Mouse (Mus musculus): ENCODE measurements around the gene Myo10. TPM values are rescaled to one million over a fixed set of nuclear protein-coding genes. Genes with fewer than 3 reads are reported as not detected.

The Myo10 gene
- polyA plus RNA-seq, 1 experiment from 2014 or later = 32.5 TPM

- 87% methylated on average over 20 of the region's 20 CpGs for WGBS
- Histone ChIP-seq H3K4me1 (replicated peaks; ENCODE audit: control insufficient read depth, insufficient read depth, low read length) (no peaks in the 10 kb centered on the region), H3K4me2 (ENCODE audit: low read length) (no peak overlapping the region), H3K4me3 (ENCODE audit: low read depth, low read length) (no peak overlapping the region), H3K9ac (ENCODE audit: low read length) (no peak overlapping the region), H3K36me3 (ENCODE audit: control insufficient read depth, insufficient read depth, low read length) (peaks cover 93% of the 10 kb centered on the region), H3K27me3 (replicated peaks; ENCODE audit: control insufficient read depth, insufficient read depth, low read length) (no peaks in the 10 kb centered on the region), H3K9me3 (ENCODE audit: control insufficient read depth, low read length) (no peaks in the 10 kb centered on the region), H3K27ac (ENCODE audit: low read depth) (no peak overlapping the region)
- no peak for DNase-seq (ENCODE audit: low spot score)
- no peak for ATAC-seq (replicated peaks; ENCODE audit: low FRiP score, low TSS enrichment, low read depth)
These were observed 186.5 kb downstream of the Myo10 start for GRCm38 (mm10) chr15:25808677-25809460.

DNA sequence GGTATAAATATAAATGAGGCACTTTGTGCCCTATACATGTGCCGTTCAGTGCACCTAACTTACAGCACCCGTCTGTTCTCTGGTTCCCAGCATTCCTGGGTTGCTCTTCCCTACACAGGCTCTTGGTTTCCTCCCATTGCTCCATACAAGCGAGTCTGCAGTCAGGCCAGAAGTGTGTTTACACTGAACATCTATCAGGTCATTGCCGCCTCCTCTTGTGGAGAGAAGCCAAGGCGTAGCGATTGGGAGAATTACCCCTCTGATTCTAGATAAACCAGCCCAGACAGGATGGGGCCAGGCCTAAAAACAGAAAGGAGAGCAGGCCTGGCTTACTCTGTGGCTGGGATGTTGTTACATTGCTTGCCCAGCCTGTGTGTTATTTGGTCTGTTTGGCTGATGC, 187.3 kb downstream of the Myo10 start:
- Histone ChIP-seq H3K9ac (ENCODE audit: low read length) (no peak overlapping the region), H3K4me2 (ENCODE audit: low read length) (no peak overlapping the region), H3K27me3 (replicated peaks; ENCODE audit: control insufficient read depth, insufficient read depth, low read length) (no peaks in the 10 kb centered on the region), H3K9me3 (ENCODE audit: control insufficient read depth, low read length) (no peaks in the 10 kb centered on the region), H3K4me3 (ENCODE audit: low read depth, low read length) (no peak overlapping the region), H3K36me3 (ENCODE audit: control insufficient read depth, insufficient read depth, low read length) (peaks cover 91% of the 10 kb centered on the region), H3K27ac (ENCODE audit: low read depth) (no peak overlapping the region), H3K4me1 (replicated peaks; ENCODE audit: control insufficient read depth, insufficient read depth, low read length) (no peaks in the 10 kb centered on the region)
- ATAC-seq (replicated peaks; ENCODE audit: low FRiP score, low TSS enrichment, low read depth) = no peak
- 72% methylated on average over 6 of the region's 6 CpGs for WGBS
- DNase-seq (ENCODE audit: low spot score) = no peak

GRCm38 (mm10) chr15:25811834-25812250, 189.5 kb downstream of the Myo10 start:
- ATAC-seq (replicated peaks; ENCODE audit: low FRiP score, low TSS enrichment, low read depth) (no peak), DNase-seq (ENCODE audit: low spot score) (no peak)
- H3K9me3 ChIP-seq (ENCODE audit: control insufficient read depth, low read length) = 0 out of 2 replicates have a peak, but pooled peaks cover 9% of the 10 kb centered on the region
- no peak overlapping the region for H3K27ac ChIP-seq (ENCODE audit: low read depth)
- 86% methylated on average over 11 of the region's 11 CpGs for WGBS
- no peak overlapping the region for H3K4me2 ChIP-seq (ENCODE audit: low read length)
- no peak overlapping the region for H3K4me3 ChIP-seq (ENCODE audit: low read depth, low read length)
- H3K4me1 ChIP-seq (replicated peaks; ENCODE audit: control insufficient read depth, insufficient read depth, low read length) = no peaks in the 10 kb centered on the region
- peaks cover 78% of the 10 kb centered on the region for H3K36me3 ChIP-seq (ENCODE audit: control insufficient read depth, insufficient read depth, low read length)
- H3K9ac ChIP-seq (ENCODE audit: low read length) = no peak overlapping the region
- H3K27me3 ChIP-seq (replicated peaks; ENCODE audit: control insufficient read depth, insufficient read depth, low read length) = no peaks in the 10 kb centered on the region

- H3K4me1 ChIP-seq (replicated peaks; ENCODE audit: control insufficient read depth, insufficient read depth, low read length) = no peaks in the 10 kb centered on the region
- H3K36me3 ChIP-seq (ENCODE audit: control insufficient read depth, insufficient read depth, low read length) = peaks cover 71% of the 10 kb centered on the region
- H3K27ac ChIP-seq (ENCODE audit: low read depth) = no peak overlapping the region
- 82% methylated on average over 12 of the region's 12 CpGs for WGBS
- no peaks in the 10 kb centered on the region for H3K27me3 ChIP-seq (replicated peaks; ENCODE audit: control insufficient read depth, insufficient read depth, low read length)
- H3K4me3 ChIP-seq (ENCODE audit: low read depth, low read length) = no peak overlapping the region
- H3K9me3 ChIP-seq (ENCODE audit: control insufficient read depth, low read length) = 0 out of 2 replicates have a peak, but pooled peaks cover 9% of the 10 kb centered on the region
- H3K9ac ChIP-seq (ENCODE audit: low read length) = no peak overlapping the region
- DNase-seq (ENCODE audit: low spot score) = no peak
- H3K4me2 ChIP-seq (ENCODE audit: low read length) = no peak overlapping the region
- no peak for ATAC-seq (replicated peaks; ENCODE audit: low FRiP score, low TSS enrichment, low read depth)
These were observed 190.2 kb downstream of the Myo10 start for GRCm38 (mm10) chr15:25812479-25812878.

GRCm38 (mm10) chr15:25814535-25814934, 192.2 kb downstream of the Myo10 start:
- Histone ChIP-seq H3K4me3 (ENCODE audit: low read depth, low read length) (no peak overlapping the region), H3K9ac (ENCODE audit: low read length) (no peak overlapping the region), H3K9me3 (ENCODE audit: control insufficient read depth, low read length) (0 out of 2 replicates have a peak, but pooled peaks cover 9% of the 10 kb centered on the region), H3K4me1 (replicated peaks; ENCODE audit: control insufficient read depth, insufficient read depth, low read length) (no peaks in the 10 kb centered on the region), H3K27ac (ENCODE audit: low read depth) (no peak overlapping the region), H3K27me3 (replicated peaks; ENCODE audit: control insufficient read depth, insufficient read depth, low read length) (no peaks in the 10 kb centered on the region), H3K4me2 (ENCODE audit: low read length) (no peak overlapping the region), H3K36me3 (ENCODE audit: control insufficient read depth, insufficient read depth, low read length) (peaks cover 51% of the 10 kb centered on the region)
- ATAC-seq (replicated peaks; ENCODE audit: low FRiP score, low TSS enrichment, low read depth) (no peak), DNase-seq (ENCODE audit: low spot score) (no peak)
- 78% methylated on average over 3 of the region's 3 CpGs for WGBS

DNA sequence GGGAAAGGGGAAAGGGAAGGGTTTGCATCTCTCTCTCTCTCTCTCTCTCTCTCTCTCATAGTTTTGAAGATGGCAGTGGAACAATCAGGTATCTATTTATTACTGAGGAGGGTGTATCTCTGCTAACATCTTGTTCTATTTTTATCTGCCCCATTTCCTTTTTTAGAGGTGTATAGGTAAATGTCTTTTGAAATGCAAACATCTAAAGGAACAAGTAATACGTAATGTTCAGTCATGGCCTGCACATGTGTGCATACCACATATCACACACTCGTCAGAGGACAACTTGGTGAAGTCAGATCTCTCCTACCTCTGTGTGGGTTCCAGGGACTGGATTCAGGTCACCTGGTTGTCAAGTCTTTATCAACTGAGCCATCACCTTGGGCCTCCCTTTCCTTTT, 194.9 kb downstream of the Myo10 start:
- no peak overlapping the region for H3K9ac ChIP-seq (ENCODE audit: low read length)
- 89% methylated on average over 2 of the region's 2 CpGs for WGBS
- H3K4me1 ChIP-seq (replicated peaks; ENCODE audit: control insufficient read depth, insufficient read depth, low read length) = no peaks in the 10 kb centered on the region
- no peak for ATAC-seq (replicated peaks; ENCODE audit: low FRiP score, low TSS enrichment, low read depth)
- 0 out of 2 replicates have a peak, but pooled peaks cover 12% of the 10 kb centered on the region for H3K9me3 ChIP-seq (ENCODE audit: control insufficient read depth, low read length)
- H3K27ac ChIP-seq (ENCODE audit: low read depth) = no peak overlapping the region
- no peak for DNase-seq (ENCODE audit: low spot score)
- peaks cover 24% of the 10 kb centered on the region for H3K36me3 ChIP-seq (ENCODE audit: control insufficient read depth, insufficient read depth, low read length)
- no peaks in the 10 kb centered on the region for H3K27me3 ChIP-seq (replicated peaks; ENCODE audit: control insufficient read depth, insufficient read depth, low read length)
- no peak overlapping the region for H3K4me2 ChIP-seq (ENCODE audit: low read length)
- H3K4me3 ChIP-seq (ENCODE audit: low read depth, low read length) = no peak overlapping the region

- Histone ChIP-seq H3K27ac (ENCODE audit: low read depth) (no peak overlapping the region), H3K9ac (ENCODE audit: low read length) (no peak overlapping the region), H3K9me3 (ENCODE audit: control insufficient read depth, low read length) (0 out of 2 replicates have a peak, but pooled peaks cover 3% of the 10 kb centered on the region), H3K4me3 (ENCODE audit: low read depth, low read length) (no peak overlapping the region), H3K4me1 (replicated peaks; ENCODE audit: control insufficient read depth, insufficient read depth, low read length) (no peaks in the 10 kb centered on the region), H3K27me3 (replicated peaks; ENCODE audit: control insufficient read depth, insufficient read depth, low read length) (no peaks in the 10 kb centered on the region), H3K4me2 (ENCODE audit: low read length) (no peak overlapping the region), H3K36me3 (ENCODE audit: control insufficient read depth, insufficient read depth, low read length) (no peaks in the 10 kb centered on the region)
- DNase-seq (ENCODE audit: low spot score) = no peak
- ATAC-seq (replicated peaks; ENCODE audit: low FRiP score, low TSS enrichment, low read depth) = no peak
These were observed 199.7 kb downstream of the Myo10 start for GRCm38 (mm10) chr15:25821981-25822380.

DNA sequence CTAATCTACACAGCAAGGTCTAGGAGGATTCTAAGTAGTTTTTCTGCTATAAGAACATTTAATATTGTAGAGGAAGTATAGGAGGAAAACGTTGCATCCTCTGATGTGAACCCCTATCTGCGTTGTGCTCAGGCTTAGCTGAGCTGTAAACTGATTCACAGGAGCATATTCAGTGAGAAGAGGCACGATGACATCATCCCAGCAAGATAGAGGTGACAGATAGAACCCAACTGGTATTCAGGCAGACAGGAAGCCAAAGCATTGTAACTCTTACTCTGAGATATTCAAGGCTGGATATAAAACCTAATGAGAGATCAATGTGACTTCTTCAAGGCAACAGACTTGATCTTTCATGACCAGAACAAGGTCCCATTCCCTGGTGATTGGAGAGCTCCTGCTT, 200.3 kb downstream of the Myo10 start:
- H3K9me3 ChIP-seq (ENCODE audit: control insufficient read depth, low read length) = 0 out of 2 replicates have a peak, but pooled peaks cover 3% of the 10 kb centered on the region
- H3K4me2 ChIP-seq (ENCODE audit: low read length) = no peak overlapping the region
- ATAC-seq (replicated peaks; ENCODE audit: low FRiP score, low TSS enrichment, low read depth) (no peak), DNase-seq (ENCODE audit: low spot score) (no peak)
- WGBS = 61% methylated on average over 3 of the region's 3 CpGs
- no peak overlapping the region for H3K27ac ChIP-seq (ENCODE audit: low read depth)
- no peaks in the 10 kb centered on the region for H3K36me3 ChIP-seq (ENCODE audit: control insufficient read depth, insufficient read depth, low read length)
- H3K4me3 ChIP-seq (ENCODE audit: low read depth, low read length) = no peak overlapping the region
- no peaks in the 10 kb centered on the region for H3K27me3 ChIP-seq (replicated peaks; ENCODE audit: control insufficient read depth, insufficient read depth, low read length)
- no peaks in the 10 kb centered on the region for H3K4me1 ChIP-seq (replicated peaks; ENCODE audit: control insufficient read depth, insufficient read depth, low read length)
- no peak overlapping the region for H3K9ac ChIP-seq (ENCODE audit: low read length)

GRCm38 (mm10) chr15:25826531-25826961, 204.2 kb downstream of the Myo10 start:
- H3K36me3 ChIP-seq (ENCODE audit: control insufficient read depth, insufficient read depth, low read length) = no peaks in the 10 kb centered on the region
- H3K9me3 ChIP-seq (ENCODE audit: control insufficient read depth, low read length) = no peaks in the 10 kb centered on the region
- no peaks in the 10 kb centered on the region for H3K27me3 ChIP-seq (replicated peaks; ENCODE audit: control insufficient read depth, insufficient read depth, low read length)
- H3K27ac ChIP-seq (ENCODE audit: low read depth) = no peak overlapping the region
- DNase-seq (ENCODE audit: low spot score) (no peak), ATAC-seq (replicated peaks; ENCODE audit: low FRiP score, low TSS enrichment, low read depth) (no peak)
- no peak overlapping the region for H3K9ac ChIP-seq (ENCODE audit: low read length)
- 91% methylated on average over 8 of the region's 8 CpGs for WGBS
- H3K4me1 ChIP-seq (replicated peaks; ENCODE audit: control insufficient read depth, insufficient read depth, low read length) = no peaks in the 10 kb centered on the region
- no peak overlapping the region for H3K4me3 ChIP-seq (ENCODE audit: low read depth, low read length)
- no peak overlapping the region for H3K4me2 ChIP-seq (ENCODE audit: low read length)

Data from intestine, embryonic 14.5 days (tissue).